Mouse (Mus musculus) right cerebral cortex, postnatal 10 days (tissue): ENCODE measurements around the gene Gm19345.

Experiments
- DNase-seq, 2 experiments: peaks; one replicate each; pipeline ENCODE4 v3.0.0; 2021; ENCODE audit warnings: low spot score in 2 of 2

Gm19345 gene

DNA sequence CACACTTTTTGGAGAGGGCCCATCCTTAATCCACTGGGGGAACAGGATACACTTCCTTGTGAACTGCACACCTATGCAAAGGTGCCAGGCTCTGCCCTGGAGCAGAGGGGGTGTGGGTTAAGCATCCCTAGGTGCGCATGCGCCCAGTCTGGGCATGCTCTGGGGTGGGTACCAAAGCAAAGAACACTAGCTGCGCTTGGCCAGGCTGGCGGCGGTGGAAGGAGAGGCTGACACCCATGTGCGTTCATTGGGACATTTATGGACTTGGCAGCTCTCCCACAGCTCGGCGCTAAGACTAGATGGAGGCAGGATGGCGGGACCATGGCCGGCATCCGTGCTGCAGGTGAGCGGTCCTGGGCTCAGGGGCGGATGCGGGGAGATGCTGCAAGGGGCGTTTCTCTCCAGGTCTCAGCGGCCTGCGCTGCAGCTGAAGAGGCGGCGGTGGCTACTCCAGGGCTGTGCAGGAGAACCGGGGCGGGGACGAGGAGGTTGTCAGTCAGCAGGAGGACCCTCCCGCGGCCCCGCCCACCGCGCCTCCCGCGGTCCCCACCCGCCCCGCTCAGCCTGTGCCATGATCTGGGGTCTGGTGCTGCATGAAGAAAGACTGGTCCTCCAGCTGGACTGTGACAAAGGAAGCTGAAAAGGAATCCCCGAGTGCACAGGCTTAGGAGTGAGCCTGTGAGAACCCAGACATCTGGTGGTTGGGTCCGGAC is at the start of gene Gm19345:
Gene Gm19345, plus strand, starts transcription at position 146 of the 713 bp plus-strand sequence.
- peak; percentile 53 to 65 for DNase-seq

DNA sequence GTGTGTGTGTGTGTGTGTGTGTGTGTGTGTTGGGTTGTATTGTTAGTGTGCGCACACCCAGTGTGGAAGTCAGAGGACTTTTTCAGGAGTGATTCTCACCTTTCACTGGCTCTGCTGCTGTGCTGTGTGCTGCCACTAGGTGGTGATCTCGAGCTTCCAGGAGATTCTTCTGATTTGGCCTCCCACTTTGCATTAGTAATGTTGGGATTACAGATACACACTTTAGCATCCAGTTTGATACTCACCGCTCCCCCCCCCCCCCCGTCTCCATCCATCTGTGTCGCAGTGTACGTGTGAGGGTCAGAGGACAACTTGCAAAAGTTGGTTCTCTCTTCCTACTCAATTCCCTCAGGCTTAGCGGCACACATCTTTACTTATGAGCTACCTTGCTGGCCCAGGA is 48.8 kb upstream of the Gm19345 start:
- peak in 1 of 2 experiments; percentile 80 for DNase-seq

GRCm38 (mm10) chr7:19806356-19806969 is 45.3 kb upstream of the Gm19345 start:
- no peak for DNase-seq

DNA sequence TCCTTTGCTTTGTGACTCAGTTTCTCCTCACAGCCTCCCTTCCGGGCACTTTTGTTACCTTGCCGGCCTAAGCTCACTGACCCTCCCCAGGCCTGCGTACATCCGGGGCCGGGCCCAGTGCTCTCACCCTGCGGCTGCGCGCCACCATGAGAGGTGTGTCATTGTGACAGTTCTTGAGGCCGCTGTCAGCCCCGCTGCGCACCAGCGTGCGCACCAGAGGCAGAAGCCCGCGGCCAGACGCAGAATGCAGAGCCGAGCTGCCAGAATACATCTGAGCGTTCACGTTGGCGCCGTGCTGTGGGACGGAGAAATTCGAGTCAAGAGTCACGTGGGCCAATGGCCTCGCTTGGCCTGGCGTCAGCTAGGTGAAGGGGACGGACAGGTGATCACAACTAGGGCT is 42.4 kb upstream of the Gm19345 start:
- DNase-seq = peak; percentile 48

- DNase-seq = peak in 1 of 2 experiments; percentile 39
Observed at GRCm38 (mm10) chr7:19811114-19811513, 40.7 kb upstream of the Gm19345 start.

GRCm38 (mm10) chr7:19813161-19813560 is 38.6 kb upstream of the Gm19345 start:
- DNase-seq = no peak

DNA sequence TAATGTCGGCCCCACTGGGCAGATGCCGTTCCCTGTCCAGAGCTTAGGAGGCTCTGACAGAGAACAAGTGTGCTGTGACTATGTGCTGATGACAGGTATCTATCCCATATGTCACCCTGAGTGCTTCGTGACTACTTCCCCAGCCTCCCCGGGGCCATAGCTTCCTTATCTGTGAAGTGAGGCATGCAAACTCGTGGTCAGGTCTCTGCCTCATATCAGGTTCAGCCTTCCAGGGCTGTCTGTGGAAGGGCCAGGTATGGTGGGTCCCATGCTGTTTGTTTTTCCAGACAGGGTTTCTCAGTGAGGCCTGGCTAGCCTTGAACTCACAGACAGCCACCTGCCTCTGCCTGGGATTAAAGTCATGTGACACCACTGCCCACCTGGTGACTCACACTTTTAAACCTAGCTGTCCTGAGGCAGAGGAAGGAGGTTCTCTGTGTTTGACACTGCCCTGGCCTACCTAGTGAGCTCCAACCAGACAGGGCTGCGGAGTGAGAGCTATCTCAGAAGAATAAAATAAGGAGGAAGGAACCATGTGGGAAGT is 38.2 kb upstream of the Gm19345 start:
- no peak for DNase-seq

GRCm38 (mm10) chr7:19815296-19816223 is 36.2 kb upstream of the Gm19345 start:
- no peak for DNase-seq

DNA sequence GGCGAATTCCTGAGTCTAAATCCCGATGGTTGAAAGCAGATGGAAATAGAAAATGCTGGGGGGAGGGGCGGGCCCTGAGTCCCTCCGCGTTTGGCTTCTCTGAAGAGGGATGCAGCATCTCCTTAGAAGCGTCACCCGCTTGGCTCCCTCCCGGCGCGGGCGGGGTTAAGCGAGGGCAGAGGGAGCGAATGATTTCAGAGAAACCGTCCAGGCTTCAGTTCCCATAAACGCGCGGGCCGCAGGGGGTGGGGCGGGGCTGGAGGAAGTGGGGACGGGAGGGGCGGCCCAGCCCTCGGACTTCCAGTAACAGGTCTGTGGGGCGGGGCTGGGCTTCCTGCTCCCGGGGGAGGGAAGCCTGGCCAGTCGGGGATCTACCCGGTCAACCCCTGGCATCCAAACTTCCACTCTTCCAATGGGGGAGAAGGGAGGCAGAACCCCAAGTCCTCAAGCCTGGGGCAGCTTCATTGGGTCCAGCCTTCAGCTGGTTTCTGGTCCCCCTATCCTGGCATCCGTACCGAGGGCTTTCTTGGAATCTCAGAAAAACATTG is 35.5 kb upstream of the Gm19345 start:
- peak; percentile 67 to 74 for DNase-seq

- peak; percentile 47 to 58 for DNase-seq
Observed at GRCm38 (mm10) chr7:19817382-19818105, 34.3 kb upstream of the Gm19345 start.

- no peak for DNase-seq
Observed at GRCm38 (mm10) chr7:19818440-19818839, 33.4 kb upstream of the Gm19345 start.

DNA sequence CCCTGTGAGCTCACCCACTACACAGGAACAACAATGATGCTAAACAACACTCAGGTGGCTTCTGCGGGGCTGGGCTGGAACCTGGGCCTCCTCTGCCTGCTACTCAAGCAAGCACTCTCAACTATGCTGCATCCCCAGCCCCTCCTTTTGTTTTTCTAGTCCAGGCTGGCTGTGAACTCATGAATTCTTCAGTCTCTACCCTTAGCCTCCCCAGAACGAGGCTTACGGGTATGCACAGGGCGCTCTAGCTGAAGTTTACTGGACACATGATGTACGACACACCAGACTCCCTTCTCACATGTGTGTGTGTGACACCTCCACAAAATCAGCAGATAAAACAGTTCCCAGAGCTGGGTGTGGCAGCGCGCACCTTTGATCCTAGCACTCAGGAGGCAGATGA is 32.9 kb upstream of the Gm19345 start:
- DNase-seq = no peak

GRCm38 (mm10) chr7:19820347-19821048 is 31.3 kb upstream of the Gm19345 start:
- DNase-seq = no peak

- DNase-seq = no peak
Observed at GRCm38 (mm10) chr7:19821633-19822032, 30.2 kb upstream of the Gm19345 start.

- no peak for DNase-seq
Observed at GRCm38 (mm10) chr7:19822193-19822592, 29.6 kb upstream of the Gm19345 start.

DNA sequence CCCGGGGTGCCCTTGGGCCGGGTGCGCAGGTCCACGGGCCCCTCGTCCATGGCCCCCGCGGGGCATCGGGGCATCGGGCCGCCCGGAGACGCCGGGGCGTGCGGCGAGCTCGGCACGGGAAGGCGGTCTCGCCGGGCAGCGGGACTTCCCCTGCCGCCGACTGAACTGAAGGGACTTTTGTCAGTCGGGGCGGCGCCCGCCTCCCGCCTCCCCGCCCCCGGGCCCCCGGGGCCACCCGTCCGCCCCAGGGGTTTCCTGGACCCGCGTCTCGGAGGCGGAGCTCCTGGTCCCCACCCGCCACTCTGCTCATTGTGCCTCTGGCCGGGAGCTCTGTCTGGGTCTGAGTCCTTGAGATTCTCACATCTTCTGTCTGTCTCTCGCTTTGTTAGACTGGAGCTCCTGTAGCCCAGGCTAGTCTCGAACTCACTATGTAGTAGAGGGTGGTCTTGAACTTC is 29.2 kb upstream of the Gm19345 start, which contains the start of gene Bcl3:
Gene Bcl3, minus strand, starts transcription at position 167 of the 455 bp plus-strand sequence.
- DNase-seq = no peak

GRCm38 (mm10) chr7:19823256-19824181 is 28.3 kb upstream of the Gm19345 start:
- DNase-seq = no peak

GRCm38 (mm10) chr7:19824182-19824973 is 27.4 kb upstream of the Gm19345 start:
- peak in 1 of 2 experiments; percentile 34 for DNase-seq
